Mouse (Mus musculus) urinary bladder, postnatal 4 days (tissue): ENCODE data around the gene Gm29644.
"Not testable (repeated sequence)": the region's sequence is repeated elsewhere in the genome, so short reads cannot be mapped to it uniquely, and the experiment has no call there.

Experiments used
- DNase-seq, 2 experiments: peaks; one replicate each; pipeline ENCODE4 v3.0.0; 2021 to 2022; ENCODE audit warnings: low spot score in 2 of 2

Gene Gm29644

DNA sequence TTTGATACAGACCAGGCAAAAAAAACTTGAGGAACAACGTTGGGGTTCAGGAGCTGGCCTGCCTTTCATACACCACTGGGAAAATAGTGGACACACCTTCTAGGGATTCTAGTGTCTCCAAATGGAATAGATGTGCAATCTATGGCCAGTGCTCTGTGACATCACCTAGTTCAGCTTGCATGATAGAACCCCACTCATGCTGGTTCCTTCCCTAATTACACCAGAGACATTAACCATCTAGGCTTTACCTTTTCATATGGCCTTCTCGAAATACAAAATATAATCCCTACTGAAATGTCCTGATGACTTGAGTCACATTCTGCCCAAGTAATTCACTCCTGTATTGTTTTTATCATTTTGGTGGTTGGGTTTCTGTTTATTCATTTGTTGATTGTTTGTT, at the start of gene Gm29644, which contains the start of gene Gm29423:
Gm29644 (minus strand) TSS at position 157 of the 400 bp plus-strand sequence.
Gm29423 (minus strand) TSS at position 101 of the 400 bp plus-strand sequence.
- not testable (repeated sequence) for DNase-seq

DNA sequence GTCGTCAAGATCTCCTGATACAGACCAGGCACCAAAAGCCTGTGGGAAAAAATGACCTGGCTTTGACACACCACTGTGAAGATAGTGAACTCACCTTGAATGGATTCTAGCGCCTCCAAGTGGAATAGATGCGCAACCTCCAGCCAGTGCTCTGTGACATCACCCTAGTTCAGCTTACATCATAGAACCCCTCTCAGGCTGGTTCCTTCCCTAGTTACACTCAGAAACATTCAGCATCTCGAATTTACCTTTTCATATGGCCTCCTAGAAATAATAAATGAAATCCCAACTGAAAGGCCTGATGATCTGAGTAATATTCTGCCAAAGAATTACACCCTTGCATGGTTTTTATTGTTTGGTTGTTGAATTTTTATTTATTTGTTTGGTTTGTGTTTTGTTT, 29.6 kb downstream of the Gm29644 start, which contains the start of gene Gm21118:
Gm21118 (minus strand) TSS at position 101 of the 400 bp plus-strand sequence.
- not testable (repeated sequence) for DNase-seq
